Mouse (Mus musculus) embryo, embryonic 9.5 days (tissue): ENCODE results near the gene Olfr644.

Source experiments
- DNase-seq: peaks from one replicate; pipeline ENCODE4 v3.0.0-alpha.2; 2017; ENCODE audit errors: extremely low spot score

The Olfr644 gene

GRCm38 (mm10) chr7:104071769-104072168, at the start of gene Olfr644:
Gene Olfr644, minus strand, starts transcription at chr7:104071869.
- no peak for DNase-seq

- no peak for DNase-seq
These were observed 33.0 kb upstream of the Olfr644 start, which contains the start of gene Olfr646 for GRCm38 (mm10) chr7:104104757-104104972. Gene Olfr646, plus strand, starts transcription at chr7:104104873.

GRCm38 (mm10) chr7:104103913-104104756, 32.5 kb upstream of the Olfr644 start:
- no peak for DNase-seq

GRCm38 (mm10) chr7:104085365-104085764, 13.7 kb upstream of the Olfr644 start, which contains the start of gene Olfr645:
Gene Olfr645, minus strand, starts transcription at chr7:104085465.
- no peak for DNase-seq

GRCm38 (mm10) chr7:104061345-104061744, 10.3 kb downstream of the Olfr644 start, which contains the start of gene 4930516K23Rik:
Gene 4930516K23Rik, minus strand, starts transcription at chr7:104061445.
- DNase-seq = no peak

- DNase-seq = no peak
These were observed 12.5 kb downstream of the Olfr644 start for GRCm38 (mm10) chr7:104059215-104059614.

GRCm38 (mm10) chr7:104052566-104052965, 19.1 kb downstream of the Olfr644 start, which contains the start of gene Olfr642:
Gene Olfr642, minus strand, starts transcription at chr7:104052666.
- DNase-seq = no peak

- no peak for DNase-seq
These were observed 20.9 kb downstream of the Olfr644 start for GRCm38 (mm10) chr7:104050745-104051144.

GRCm38 (mm10) chr7:104035145-104035544, 36.5 kb downstream of the Olfr644 start, which contains the start of gene Olfr641:
Gene Olfr641, plus strand, starts transcription at chr7:104035445.
- no peak for DNase-seq

- no peak for DNase-seq
These were observed 44.7 kb downstream of the Olfr644 start for GRCm38 (mm10) chr7:104026978-104027377.

- no peak for DNase-seq
These were observed 46.2 kb downstream of the Olfr644 start, which contains the start of gene Olfr640 for GRCm38 (mm10) chr7:104025473-104025872. Gene Olfr640, minus strand, starts transcription at chr7:104025573.

GRCm38 (mm10) chr7:104021651-104022050, 50.0 kb downstream of the Olfr644 start:
- DNase-seq = no peak

GRCm38 (mm10) chr7:104018953-104019352, 52.7 kb downstream of the Olfr644 start:
- DNase-seq = no peak

- DNase-seq = no peak
These were observed 54.5 kb downstream of the Olfr644 start, which contains the start of gene Olfr639 for GRCm38 (mm10) chr7:104017203-104017602. Gene Olfr639, minus strand, starts transcription at chr7:104017303.
